Mouse (Mus musculus) myocyte (in vitro differentiated cells): ENCODE measurements at regions not wholly inside any gene's neighbourhood (a gene's known extent, or its start where the extent isn't known, plus 50 kb on each side); places are given as distances from the start of the nearest gene placed in this dataset.

Experiments used
- H3K27me3 ChIP-seq: one replicate; pipeline ENCODE4 v1.6.1; 2011; ENCODE audit not compliant: control insufficient read depth, insufficient read depth, insufficient read length
- H3K36me3 ChIP-seq: one replicate; pipeline ENCODE4 v1.6.1; 2011; ENCODE audit not compliant: control insufficient read depth, insufficient read depth
- H3K4me2 ChIP-seq: one replicate; pipeline ENCODE4 v1.6.1; 2011; ENCODE audit warnings: low read depth, control low read depth
- H3K4me3 ChIP-seq: one replicate; pipeline ENCODE4 v1.5.1; 2011; ENCODE audit warnings: mild to moderate bottlenecking, control low read depth, moderate library complexity
- H3K79me2 ChIP-seq: one replicate; pipeline ENCODE4 v1.6.1; 2011; ENCODE audit not compliant: control insufficient read depth, insufficient read depth
- H3ac ChIP-seq: one replicate; pipeline ENCODE4 v1.6.1; 2011; ENCODE audit not compliant: control insufficient read depth, insufficient read length
- CEBPB ChIP-seq: IDR thresholded peaks from 2 replicates; pipeline ENCODE4 v1.6.1; 2011; ENCODE audit warnings: mild to moderate bottlenecking, moderate library complexity; ENCODE audit not compliant: poor library complexity, insufficient read depth, severe bottlenecking
- E2F4 ChIP-seq: IDR thresholded peaks from one replicate; pipeline ENCODE4 v1.6.1; 2011; ENCODE audit warnings: mild to moderate bottlenecking, control low read depth, moderate library complexity; ENCODE audit not compliant: insufficient read depth
- MAX ChIP-seq: IDR thresholded peaks from one replicate; pipeline ENCODE4 v1.6.1; 2011; ENCODE audit warnings: low read depth, mild to moderate bottlenecking, control low read depth
- MYOD1 ChIP-seq, 3 experiments: IDR thresholded peaks; one replicate each; pipeline ENCODE4 v1.6.1; 2011; ENCODE audit warnings: control low read depth in 2 of 3, low read depth in 2 of 3, mild to moderate bottlenecking in 2 of 3, moderate library complexity in 1 of 3; ENCODE audit not compliant: insufficient read length in 2 of 3, control insufficient read depth in 1 of 3
- MYOG ChIP-seq, 3 experiments: IDR thresholded peaks; one replicate each; pipeline ENCODE4 v1.6.1; 2011; ENCODE audit warnings: control low read depth in 2 of 3, low read depth in 2 of 3, mild to moderate bottlenecking in 2 of 3; ENCODE audit not compliant: insufficient read length in 2 of 3, control insufficient read depth in 1 of 3, insufficient read depth in 1 of 3
- POLR2A ChIP-seq: IDR thresholded peaks from one replicate; pipeline ENCODE4 v1.6.1; 2011; ENCODE audit warnings: low read depth, mild to moderate bottlenecking, control low read depth, moderate library complexity; ENCODE audit not compliant: insufficient read length
- POLR2AphosphoS2 ChIP-seq: IDR thresholded peaks from one replicate; pipeline ENCODE4 v1.6.1; 2011; ENCODE audit warnings: low read depth, control low read depth; ENCODE audit not compliant: insufficient read length
- REST ChIP-seq: IDR thresholded peaks from one replicate; pipeline ENCODE4 v1.6.1; 2011; ENCODE audit warnings: mild to moderate bottlenecking, control low read depth, moderate library complexity; ENCODE audit not compliant: insufficient read depth, insufficient read length
- SRF ChIP-seq: IDR thresholded peaks from one replicate; pipeline ENCODE4 v1.6.1; 2011; ENCODE audit warnings: low read depth; ENCODE audit not compliant: control insufficient read depth, insufficient read length
- TCF12 ChIP-seq: IDR thresholded peaks from one replicate; pipeline ENCODE4 v1.6.1; 2011; ENCODE audit warnings: mild to moderate bottlenecking, control low read depth; ENCODE audit not compliant: poor library complexity, insufficient read depth, severe bottlenecking
- TCF3 ChIP-seq: IDR thresholded peaks from one replicate; pipeline ENCODE4 v1.6.1; 2011; ENCODE audit warnings: low read depth, control low read depth; ENCODE audit not compliant: insufficient read length
- USF1 ChIP-seq: IDR thresholded peaks from one replicate; pipeline ENCODE4 v1.6.1; 2011; ENCODE audit warnings: low read depth, mild to moderate bottlenecking, control low read depth, moderate library complexity

GRCm38 (mm10) chr2:14544686-14545085 lies 58.2 kb upstream of the Cacnb2 start:
- Histone ChIP-seq H3K79me2 (no peaks in the 10 kb centered on the region), H3K27me3 (no peaks in the 10 kb centered on the region), H3K4me2 (no peak overlapping the region), H3K4me3 (no peak overlapping the region), H3ac (no peak overlapping the region), H3K36me3 (no peaks in the 10 kb centered on the region)
- no peak for TF ChIP-seq E2F4
- no peak for TF ChIP-seq MYOG (IDR thresholded peaks at IDR 0.05; ENCODE audit: control insufficient read depth in 1 of 3, insufficient read depth in 1 of 3, insufficient read length in 2 of 3, low read depth in 2 of 3)
- TF ChIP-seq REST, result no peak

- TF ChIP-seq MAX (no peak), USF1 (no peak), MYOD1 (IDR thresholded peaks at IDR 0.05; ENCODE audit: control insufficient read depth in 1 of 3, insufficient read length in 2 of 3, low read depth in 2 of 3) (no peak), TCF12 (no peak), POLR2A (no peak), E2F4 (no peak), POLR2AphosphoS2 (no peak), REST (no peak), SRF (no peak), MYOG (IDR thresholded peaks at IDR 0.05; ENCODE audit: control insufficient read depth in 1 of 3, insufficient read depth in 1 of 3, insufficient read length in 2 of 3, low read depth in 2 of 3) (no peak), TCF3 (no peak), CEBPB (no peak)
- H3K27me3 ChIP-seq, result no peaks in the 10 kb centered on the region
- no peak overlapping the region for H3K4me3 ChIP-seq
- H3ac ChIP-seq, result no peak overlapping the region
- no peaks in the 10 kb centered on the region for H3K36me3 ChIP-seq
- H3K79me2 ChIP-seq, result no peaks in the 10 kb centered on the region
- no peak overlapping the region for H3K4me2 ChIP-seq
These were observed 54.2 kb upstream of the Cacnb2 start for GRCm38 (mm10) chr2:14548650-14549049.

GRCm38 (mm10) chr2:14549560-14549959 lies 53.3 kb upstream of the Cacnb2 start:
- no peak overlapping the region for H3K4me3 ChIP-seq
- no peak overlapping the region for H3ac ChIP-seq
- no peaks in the 10 kb centered on the region for H3K79me2 ChIP-seq
- no peak overlapping the region for H3K4me2 ChIP-seq
- no peaks in the 10 kb centered on the region for H3K36me3 ChIP-seq
- no peaks in the 10 kb centered on the region for H3K27me3 ChIP-seq
- TF ChIP-seq USF1, result peak; percentile 59
- no peak for TF ChIP-seq TCF3
- TF ChIP-seq MYOG (IDR thresholded peaks at IDR 0.05; ENCODE audit: control insufficient read depth in 1 of 3, insufficient read depth in 1 of 3, insufficient read length in 2 of 3, low read depth in 2 of 3), result no peak

GRCm38 (mm10) chr2:14550826-14551225 lies 52.1 kb upstream of the Cacnb2 start:
- Histone ChIP-seq H3K4me3 (no peak overlapping the region), H3K27me3 (no peaks in the 10 kb centered on the region), H3K36me3 (no peaks in the 10 kb centered on the region), H3K79me2 (no peaks in the 10 kb centered on the region), H3ac (no peak overlapping the region), H3K4me2 (no peak overlapping the region)
- TF ChIP-seq POLR2AphosphoS2, result no peak
- TF ChIP-seq REST, result no peak
